Mouse (Mus musculus): ENCODE results near the gene Grrp1. TPM values are rescaled to one million over a fixed set of nuclear protein-coding genes. Genes with fewer than 3 reads are reported as not detected.
"Not testable (repeated sequence)": the region's sequence is repeated elsewhere in the genome, so short reads cannot be mapped to it uniquely, and the experiment has no call there.

Grrp1 gene
- polyA plus RNA-seq, 1 experiment from 2014 or later, result 8.4 TPM

- 0 out of 2 replicates have a peak, but pooled peaks cover under 1% of the 10 kb centered on the region for H3K27me3 ChIP-seq (ENCODE audit: poor library complexity, severe bottlenecking)
- WGBS, result under 1% methylated on average over 43 of the region's 43 CpGs
- peak; percentile 83 for DNase-seq (ENCODE audit: extremely low spot score, low spot score)
- H3K9me3 ChIP-seq, result no peaks in the 10 kb centered on the region
- H3K27ac ChIP-seq, result peak within 1 kb of the TSS; percentile 100
- peak within 1 kb of the TSS; percentile 91 for H3K4me3 ChIP-seq
- H3K4me1 ChIP-seq, result peaks cover 29% of the 10 kb centered on the region
- peaks cover 27% of the 10 kb centered on the region for H3K36me3 ChIP-seq (replicated peaks)
These were observed 33.7 kb upstream of the Grrp1 start, which contains the start of gene Pdik1l for GRCm38 (mm10) chr4:134287575-134288025. Pdik1l (minus strand) TSS chr4:134287895.

- H3K4me3 ChIP-seq, result peak overlapping the region; percentile 91
- H3K36me3 ChIP-seq (replicated peaks), result peaks cover 31% of the 10 kb centered on the region
- H3K27ac ChIP-seq, result peak overlapping the region; percentile 100
- DNase-seq (ENCODE audit: extremely low spot score, low spot score), result peak; percentile 93
- H3K9me3 ChIP-seq, result no peaks in the 10 kb centered on the region
- 0% methylated on average over 58 of the region's 59 CpGs for WGBS
- peaks cover 29% of the 10 kb centered on the region for H3K4me1 ChIP-seq
- no peaks in the 10 kb centered on the region for H3K27me3 ChIP-seq (ENCODE audit: poor library complexity, severe bottlenecking)
These were observed 33.3 kb upstream of the Grrp1 start for GRCm38 (mm10) chr4:134287168-134287564.

GRCm38 (mm10) chr4:134286226-134287167 is 32.6 kb upstream of the Grrp1 start:
- H3K27me3 ChIP-seq (ENCODE audit: poor library complexity, severe bottlenecking), result no peaks in the 10 kb centered on the region
- no peak for DNase-seq (ENCODE audit: extremely low spot score, low spot score)
- H3K4me3 ChIP-seq, result peak overlapping the region; percentile 91
- no peaks in the 10 kb centered on the region for H3K9me3 ChIP-seq
- peaks cover 29% of the 10 kb centered on the region for H3K4me1 ChIP-seq
- peaks cover 38% of the 10 kb centered on the region for H3K36me3 ChIP-seq (replicated peaks)
- peak overlapping the region; percentile 100 for H3K27ac ChIP-seq
- 6% methylated on average over 58 of the region's 59 CpGs for whole genome bisulfite sequencing

GRCm38 (mm10) chr4:134284942-134285341 is 31.0 kb upstream of the Grrp1 start:
- H3K4me3 ChIP-seq, result no peak overlapping the region
- H3K9me3 ChIP-seq, result no peaks in the 10 kb centered on the region
- no peak overlapping the region for H3K27ac ChIP-seq
- WGBS, result 87% methylated on average over 2 of the region's 2 CpGs
- no peak for DNase-seq (ENCODE audit: extremely low spot score, low spot score)
- peaks cover 54% of the 10 kb centered on the region for H3K36me3 ChIP-seq (replicated peaks)
- peaks cover 29% of the 10 kb centered on the region for H3K4me1 ChIP-seq
- H3K27me3 ChIP-seq (ENCODE audit: poor library complexity, severe bottlenecking), result no peaks in the 10 kb centered on the region

GRCm38 (mm10) chr4:134273417-134274345 is 19.8 kb upstream of the Grrp1 start:
- Histone ChIP-seq H3K36me3 (replicated peaks) (peaks cover 36% of the 10 kb centered on the region), H3K4me1 (peaks cover 16% of the 10 kb centered on the region), H3K27ac (peak overlapping the region; percentile 35; the same call in 1 of the 2 replicates), H3K27me3 (ENCODE audit: poor library complexity, severe bottlenecking) (0 out of 2 replicates have a peak, but pooled peaks cover 3% of the 10 kb centered on the region), H3K4me3 (peak overlapping the region; percentile 36), H3K9me3 (no peaks in the 10 kb centered on the region)
- DNase-seq (ENCODE audit: extremely low spot score, low spot score), result no peak
- WGBS, result 6% methylated on average over 14 of the region's 14 CpGs

GRCm38 (mm10) chr4:134272731-134273416 is 19.0 kb upstream of the Grrp1 start:
- Histone ChIP-seq H3K27me3 (ENCODE audit: poor library complexity, severe bottlenecking) (0 out of 2 replicates have a peak, but pooled peaks cover 3% of the 10 kb centered on the region), H3K27ac (peak overlapping the region; percentile 35; the same call in 1 of the 2 replicates), H3K9me3 (no peaks in the 10 kb centered on the region), H3K4me3 (peak overlapping the region; percentile 36), H3K36me3 (replicated peaks) (peaks cover 28% of the 10 kb centered on the region), H3K4me1 (peaks cover 16% of the 10 kb centered on the region)
- WGBS, result 38% methylated on average over 12 of the region's 13 CpGs
- DNase-seq (ENCODE audit: extremely low spot score, low spot score), result no peak

GRCm38 (mm10) chr4:134271979-134272378 is 18.1 kb upstream of the Grrp1 start:
- no peaks in the 10 kb centered on the region for H3K9me3 ChIP-seq
- H3K4me1 ChIP-seq, result peaks cover 16% of the 10 kb centered on the region
- no peak overlapping the region for H3K4me3 ChIP-seq
- no peak for DNase-seq (ENCODE audit: extremely low spot score, low spot score)
- H3K27me3 ChIP-seq (ENCODE audit: poor library complexity, severe bottlenecking), result 0 out of 2 replicates have a peak, but pooled peaks cover 3% of the 10 kb centered on the region
- no peak overlapping the region for H3K27ac ChIP-seq
- whole genome bisulfite sequencing, result 89% methylated on average over 7 of the region's 7 CpGs
- H3K36me3 ChIP-seq (replicated peaks), result peaks cover 19% of the 10 kb centered on the region

GRCm38 (mm10) chr4:134269622-134270021 is 15.7 kb upstream of the Grrp1 start:
- H3K27ac ChIP-seq; H3K27me3 ChIP-seq (ENCODE audit: poor library complexity, severe bottlenecking); H3K9me3 ChIP-seq; H3K4me3 ChIP-seq; H3K36me3 ChIP-seq (replicated peaks); DNase-seq (ENCODE audit: extremely low spot score, low spot score): not testable (repeated sequence)
- H3K4me1 ChIP-seq, result peaks cover 16% of the 10 kb centered on the region

- 86% methylated on average over 19 of the region's 19 CpGs for WGBS
- H3K4me1 ChIP-seq, result peaks cover 8% of the 10 kb centered on the region
- no peak for DNase-seq (ENCODE audit: extremely low spot score, low spot score)
These were observed 14.3 kb upstream of the Grrp1 start for GRCm38 (mm10) chr4:134268102-134268655.

GRCm38 (mm10) chr4:134265860-134266585 is 12.1 kb upstream of the Grrp1 start:
- Histone ChIP-seq H3K36me3 (replicated peaks) (no peaks in the 10 kb centered on the region), H3K4me3 (no peak overlapping the region), H3K27ac (no peak overlapping the region), H3K4me1 (no peaks in the 10 kb centered on the region; the same call in 1 of the 2 replicates), H3K27me3 (ENCODE audit: poor library complexity, severe bottlenecking) (no peaks in the 10 kb centered on the region), H3K9me3 (no peaks in the 10 kb centered on the region)
- 71% methylated on average over 9 of the region's 9 CpGs for WGBS
- DNase-seq (ENCODE audit: extremely low spot score, low spot score), result no peak

More at GRCm38 (mm10) chr4:134268102-134268655, 14.3 kb upstream of the Grrp1 start:
- no peaks in the 10 kb centered on the region for H3K27me3 ChIP-seq (ENCODE audit: poor library complexity, severe bottlenecking)
- no peak overlapping the region for H3K27ac ChIP-seq
- no peak overlapping the region for H3K4me3 ChIP-seq
- no peaks in the 10 kb centered on the region for H3K9me3 ChIP-seq
- H3K36me3 ChIP-seq (replicated peaks), result no peaks in the 10 kb centered on the region

GRCm38 (mm10) chr4:134263191-134263590 is 9.3 kb upstream of the Grrp1 start:
- Histone ChIP-seq H3K36me3 (replicated peaks) (no peaks in the 10 kb centered on the region), H3K9me3 (no peaks in the 10 kb centered on the region), H3K4me3 (no peak overlapping the region), H3K27ac (no peak overlapping the region), H3K4me1 (peaks cover 7% of the 10 kb centered on the region), H3K27me3 (ENCODE audit: poor library complexity, severe bottlenecking) (no peaks in the 10 kb centered on the region)
- peak; percentile 57 for DNase-seq (ENCODE audit: extremely low spot score, low spot score)
- 38% methylated on average over 6 of the region's 6 CpGs for WGBS
